Mouse (Mus musculus): ENCODE data around the gene Shroom3.
"Not testable (repeated sequence)": the region's sequence is repeated elsewhere in the genome, so short reads cannot be mapped to it uniquely, and the experiment has no call there.

The Shroom3 gene

DNA sequence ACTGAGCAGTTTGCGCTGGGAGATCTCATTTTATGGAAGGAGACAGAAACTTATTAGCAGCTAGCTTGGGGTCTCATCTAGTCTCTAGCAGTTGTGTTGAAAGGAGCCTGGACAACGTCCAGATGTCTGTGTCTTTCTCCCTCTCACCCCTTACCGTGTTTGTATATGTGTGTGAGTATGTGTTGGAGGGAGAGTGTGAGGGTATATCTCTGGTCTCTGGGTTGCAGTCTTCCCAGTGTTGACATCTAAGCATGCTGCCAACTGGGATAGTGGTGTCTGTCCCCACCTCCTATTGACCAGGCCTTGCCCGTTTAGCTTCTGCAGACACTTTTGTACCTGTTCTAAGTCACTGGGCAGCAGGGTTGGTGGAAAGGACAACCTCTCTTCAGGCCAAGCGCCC, 207.7 kb downstream of the Shroom3 start:
- DNase-seq (ENCODE audit: low read depth, low spot score), result no peak

DNA sequence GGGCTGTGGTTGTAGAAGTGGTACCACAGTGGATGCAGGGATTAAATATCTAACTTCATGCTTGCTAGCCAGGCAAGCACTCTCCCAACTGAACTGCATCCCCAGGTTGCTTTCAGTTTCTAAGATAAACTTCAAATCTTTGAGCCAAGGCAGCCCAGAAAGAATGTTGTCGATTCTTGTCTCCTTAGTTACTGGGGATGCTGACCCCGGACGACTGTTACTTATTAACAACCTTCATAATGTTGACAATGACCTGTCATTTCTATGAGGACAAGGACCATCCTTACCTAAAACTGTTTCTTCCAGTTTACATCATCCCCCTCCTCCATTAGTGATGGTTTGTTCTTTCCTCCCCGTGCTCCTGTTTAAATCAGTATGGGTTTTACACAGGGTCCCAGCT, 210.0 kb downstream of the Shroom3 start:
- no peak for DNase-seq (ENCODE audit: low read depth, low spot score)

DNA sequence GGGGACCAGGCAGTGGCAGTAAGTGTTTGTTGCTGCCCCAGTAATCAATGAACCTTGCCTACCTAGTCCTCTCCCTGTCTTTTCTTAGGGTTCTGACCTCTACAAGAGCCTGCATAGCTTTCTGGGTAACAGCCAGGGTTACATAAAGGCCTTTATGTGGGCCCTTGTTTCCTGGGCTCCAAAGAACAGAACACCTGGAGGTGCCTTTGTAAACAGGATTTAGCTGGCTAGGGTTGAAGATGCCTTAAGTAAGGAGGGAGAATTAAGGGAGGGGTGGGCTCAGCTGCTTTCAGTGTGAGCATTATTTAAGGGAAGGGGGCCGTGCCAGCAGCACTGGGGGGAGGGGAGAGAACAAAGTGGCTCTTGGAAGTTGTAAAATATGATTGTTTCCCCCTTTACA, 210.5 kb downstream of the Shroom3 start:
- DNase-seq (ENCODE audit: low read depth, low spot score), result no peak

DNA sequence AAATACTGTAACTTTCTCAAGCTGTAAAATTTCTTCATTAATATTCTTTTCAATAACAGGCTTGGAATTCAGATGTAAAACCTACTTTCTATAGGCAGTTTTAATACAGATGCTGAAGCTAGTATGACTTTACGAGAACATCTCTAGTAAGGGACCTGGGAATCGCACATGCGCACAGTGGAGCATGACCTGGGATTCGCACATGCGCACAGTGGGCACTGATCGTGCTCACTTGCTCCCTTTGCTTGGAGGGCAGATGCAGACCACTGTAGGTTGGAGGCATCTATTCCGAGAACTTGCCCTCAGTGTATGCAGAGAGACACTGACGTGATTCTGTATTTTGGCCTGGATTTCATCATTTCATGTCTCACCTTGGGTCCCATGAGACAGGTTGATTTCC, 212.6 kb downstream of the Shroom3 start:
- DNase-seq (ENCODE audit: low read depth, low spot score), result no peak

DNA sequence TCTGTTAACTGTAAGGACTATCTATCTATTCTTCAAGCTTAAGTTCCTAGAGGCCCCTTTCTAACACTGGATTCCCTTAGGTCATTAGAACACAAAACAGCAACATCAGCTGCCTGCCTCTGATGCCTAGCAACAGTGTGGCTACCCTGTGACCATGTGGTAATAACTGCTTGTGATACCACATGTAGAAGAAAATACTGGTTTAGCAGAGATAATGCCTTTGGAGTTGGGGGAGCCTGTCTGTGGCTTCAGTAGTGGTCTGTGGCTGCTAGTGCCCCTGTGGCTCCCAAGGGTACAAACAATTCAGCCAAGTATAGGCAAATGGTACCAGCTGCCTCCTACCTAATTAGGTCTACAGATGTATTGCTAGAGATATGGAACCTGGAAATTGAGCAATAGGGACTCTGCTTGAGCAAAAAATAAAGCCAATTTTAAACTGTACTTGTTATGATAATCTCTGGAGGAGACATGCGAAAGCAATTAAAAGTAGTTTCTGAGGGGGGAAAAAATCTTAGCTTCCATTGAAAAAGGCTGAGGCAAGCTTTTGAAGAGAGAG, 213.6 kb downstream of the Shroom3 start:
- no peak for DNase-seq (ENCODE audit: low read depth, low spot score)

DNA sequence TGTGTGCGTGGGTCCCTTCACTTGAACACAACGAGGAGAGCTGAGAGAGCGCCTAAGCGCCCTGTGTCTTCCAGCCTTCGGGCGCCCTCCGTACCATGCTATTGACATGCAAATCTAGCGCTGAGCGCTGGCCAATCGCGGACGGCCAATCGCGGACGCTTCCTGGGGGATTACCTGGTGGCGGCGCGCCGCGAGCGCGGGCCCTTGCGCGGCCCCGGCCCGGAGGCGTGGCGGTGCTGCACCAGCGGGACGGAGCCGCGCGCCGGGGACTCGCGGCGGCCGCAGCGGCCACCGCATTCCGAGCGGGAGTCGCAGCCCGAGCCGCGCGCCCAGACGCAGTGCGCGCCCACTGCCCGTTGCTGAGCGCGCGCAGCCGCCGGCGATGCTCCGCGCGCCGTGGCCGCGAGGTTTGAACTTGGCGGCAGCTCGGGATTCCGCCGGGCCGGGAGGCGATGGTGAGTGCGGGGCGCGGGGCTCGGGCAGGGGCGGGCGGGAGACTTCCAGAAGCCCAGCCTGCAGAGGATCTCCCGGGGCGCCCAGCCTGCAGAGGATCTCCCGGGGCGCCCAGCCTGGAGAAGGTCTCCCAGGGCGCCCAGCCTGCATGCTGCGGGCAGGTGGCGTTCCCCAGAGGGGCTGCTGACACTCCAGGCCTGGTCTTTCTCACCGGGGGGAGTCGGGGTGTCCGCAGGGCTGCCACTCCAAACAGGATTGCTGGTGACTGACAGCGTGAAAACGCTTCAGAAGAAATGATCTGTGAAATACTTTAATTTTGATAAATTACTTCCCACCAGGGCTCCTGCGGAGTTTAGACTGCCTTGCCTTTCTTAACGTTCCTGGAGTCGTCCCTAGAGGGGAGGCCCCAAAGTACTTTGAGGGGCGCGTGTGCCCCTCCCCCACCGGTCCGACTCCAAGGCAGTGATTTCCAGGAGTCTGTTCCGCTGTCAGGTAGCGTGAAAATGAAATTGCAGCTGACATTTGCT, 214.8 kb downstream of the Shroom3 start:
- peak; percentile 9 for DNase-seq (ENCODE audit: low read depth, low spot score)

DNA sequence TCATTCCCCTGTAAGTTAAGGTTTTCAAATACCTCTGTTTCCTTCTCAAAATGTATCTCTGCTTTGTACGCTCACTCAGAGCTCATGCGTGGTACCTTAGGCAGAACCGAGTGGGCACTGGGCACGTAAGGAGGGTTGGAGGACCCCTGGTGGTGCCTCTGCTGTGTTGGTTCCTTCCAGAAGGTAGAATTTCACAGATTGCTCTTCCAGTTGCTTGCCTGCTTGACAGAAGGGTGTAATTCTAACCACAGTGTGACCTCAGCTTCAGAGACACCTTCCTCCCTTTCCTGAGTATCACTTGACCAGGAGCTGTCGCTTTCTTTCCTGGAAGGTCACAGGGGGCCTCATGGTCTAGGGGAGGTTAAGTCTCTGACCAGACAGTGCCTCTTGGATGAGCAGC, 217.2 kb downstream of the Shroom3 start:
- DNase-seq (ENCODE audit: low read depth, low spot score), result no peak

DNA sequence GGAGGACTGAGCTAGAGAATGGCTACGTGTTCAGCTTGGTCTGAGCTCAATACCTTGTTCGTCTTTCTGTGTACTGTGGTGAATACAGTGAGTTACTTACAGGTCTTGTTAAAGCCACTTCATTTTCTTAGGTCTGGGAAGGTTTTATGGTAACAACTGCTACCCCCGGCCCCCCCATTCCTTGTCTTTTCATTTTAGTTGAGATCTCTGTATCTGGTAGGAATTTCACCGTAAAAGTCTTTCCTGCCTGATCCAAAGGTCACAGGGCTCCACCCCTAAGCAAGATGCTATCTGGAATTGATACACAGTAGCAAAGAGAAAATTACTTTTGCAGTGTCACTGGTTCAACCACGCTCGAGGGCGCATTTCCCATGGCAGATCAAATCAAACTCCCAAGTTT, 218.6 kb downstream of the Shroom3 start:
- DNase-seq (ENCODE audit: low read depth, low spot score), result no peak

DNA sequence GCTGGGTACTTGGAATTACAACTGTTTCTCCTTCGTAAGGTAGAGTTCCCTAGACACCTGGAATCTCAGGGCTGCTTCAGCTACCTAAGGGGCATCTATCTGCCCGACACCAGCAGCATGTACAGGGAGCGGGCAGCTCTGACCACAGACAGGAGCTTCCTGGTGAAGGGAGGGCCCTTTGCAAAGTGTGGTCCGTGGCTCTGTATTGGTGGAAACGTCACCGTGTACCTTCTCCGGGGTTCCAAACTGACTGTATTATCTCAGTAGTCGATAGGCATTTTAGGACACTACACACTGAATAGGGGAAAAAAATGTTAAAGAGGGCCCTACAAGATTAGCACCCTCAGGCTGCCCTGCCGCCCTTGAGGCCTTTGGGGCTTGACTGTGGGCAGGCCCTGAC, 221.9 kb downstream of the Shroom3 start:
- DNase-seq (ENCODE audit: low read depth, low spot score), result no peak

DNA sequence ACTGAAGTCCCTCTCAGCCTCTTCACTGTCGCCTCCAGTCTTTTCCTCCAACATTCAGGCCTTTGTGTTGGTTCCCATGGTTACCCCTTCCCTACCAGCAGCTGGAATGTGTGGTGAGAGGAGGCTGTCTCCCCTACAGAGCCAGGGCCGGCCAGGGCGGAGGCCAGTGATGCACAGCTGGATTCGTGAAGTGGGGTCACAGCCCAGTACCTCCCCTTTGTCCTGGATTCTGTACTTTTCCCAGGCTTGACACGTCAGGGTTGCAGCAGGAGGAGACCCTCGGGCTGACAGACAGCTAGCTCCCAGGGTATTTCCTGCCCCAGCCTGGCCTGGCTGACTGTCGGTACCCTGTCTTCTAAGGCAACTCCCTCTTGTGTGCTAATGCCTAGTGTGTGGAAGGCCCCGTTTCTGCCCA, 222.4 kb downstream of the Shroom3 start:
- no peak for DNase-seq (ENCODE audit: low read depth, low spot score)

DNA sequence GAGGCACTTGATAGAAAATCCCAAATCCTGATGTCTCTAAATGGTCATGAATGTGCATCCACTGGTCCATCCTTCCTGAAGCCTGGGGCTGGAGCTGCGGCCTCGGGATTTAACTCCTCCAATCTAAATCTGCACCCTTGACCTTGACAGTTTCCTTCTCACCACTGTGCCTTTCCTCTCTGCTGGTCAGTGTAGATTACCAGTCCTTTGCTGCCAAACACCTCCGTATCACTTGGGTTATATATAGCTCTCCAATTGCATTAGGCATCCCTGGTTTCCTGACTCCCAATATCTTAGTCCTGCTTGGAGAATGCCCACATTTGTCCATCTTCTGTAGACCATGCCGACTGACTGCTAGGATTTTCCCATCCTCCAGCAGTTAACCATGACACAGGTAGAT, 225.0 kb downstream of the Shroom3 start:
- DNase-seq (ENCODE audit: low read depth, low spot score), result no peak

DNA sequence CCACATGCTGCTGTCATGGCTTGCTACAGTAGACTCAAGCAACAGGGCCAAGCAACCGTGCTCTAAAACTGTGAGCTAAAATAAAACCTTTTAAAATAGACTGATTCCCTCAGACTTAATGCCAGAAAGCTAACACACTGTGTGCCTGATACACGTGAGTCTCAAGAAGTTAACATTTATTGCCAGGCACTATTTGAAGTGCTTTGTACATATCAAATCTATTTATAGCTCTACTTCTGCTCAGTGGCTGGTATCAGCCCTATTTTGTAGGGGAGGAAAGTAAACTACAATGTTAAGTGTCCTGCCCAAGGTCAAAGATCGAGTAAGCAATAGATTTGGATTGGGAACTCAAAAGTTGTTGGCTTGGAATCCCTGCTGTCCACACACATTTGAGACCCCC, 227.6 kb downstream of the Shroom3 start:
- no peak for DNase-seq (ENCODE audit: low read depth, low spot score)

DNA sequence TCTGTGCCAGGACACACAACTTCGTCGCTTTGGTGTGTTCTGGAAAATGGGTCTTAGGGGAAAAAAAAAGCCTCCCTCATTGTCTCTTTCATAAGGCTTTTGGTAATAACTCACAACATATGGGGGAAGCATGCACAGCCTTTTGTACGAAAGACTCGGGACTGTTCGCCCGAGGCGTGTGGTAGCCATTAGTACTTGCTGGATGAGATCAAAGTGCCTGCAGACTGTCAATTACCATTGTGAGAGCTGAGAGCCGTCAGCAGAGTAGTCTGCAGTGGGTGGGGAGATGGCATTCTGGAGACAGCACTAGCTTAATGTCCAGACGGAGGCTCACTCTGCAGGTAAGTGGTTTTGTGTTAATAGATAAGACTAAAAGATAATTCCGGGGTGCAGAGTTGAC, 232.2 kb downstream of the Shroom3 start:
- no peak for DNase-seq (ENCODE audit: low read depth, low spot score)

DNA sequence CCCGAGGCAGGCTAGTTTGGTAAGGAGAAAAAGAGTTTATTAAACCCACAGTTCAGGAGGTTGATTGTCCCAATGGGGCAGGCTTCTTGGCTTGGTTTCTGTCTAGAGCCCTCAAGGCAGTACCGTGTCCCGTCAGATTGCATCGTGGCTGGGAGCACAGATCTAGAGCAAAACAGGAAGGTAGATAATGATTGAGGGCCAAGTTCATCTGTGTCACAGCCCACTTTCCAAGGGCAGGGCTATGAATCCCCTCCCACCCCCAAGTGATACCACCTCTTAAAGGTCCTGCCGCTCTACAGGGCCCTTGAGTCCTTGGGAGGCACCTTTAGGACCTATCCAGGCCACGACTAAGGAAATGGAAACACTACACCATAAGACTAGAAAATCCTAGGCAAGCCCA, 234.5 kb downstream of the Shroom3 start:
- no peak for DNase-seq (ENCODE audit: low read depth, low spot score)

DNA sequence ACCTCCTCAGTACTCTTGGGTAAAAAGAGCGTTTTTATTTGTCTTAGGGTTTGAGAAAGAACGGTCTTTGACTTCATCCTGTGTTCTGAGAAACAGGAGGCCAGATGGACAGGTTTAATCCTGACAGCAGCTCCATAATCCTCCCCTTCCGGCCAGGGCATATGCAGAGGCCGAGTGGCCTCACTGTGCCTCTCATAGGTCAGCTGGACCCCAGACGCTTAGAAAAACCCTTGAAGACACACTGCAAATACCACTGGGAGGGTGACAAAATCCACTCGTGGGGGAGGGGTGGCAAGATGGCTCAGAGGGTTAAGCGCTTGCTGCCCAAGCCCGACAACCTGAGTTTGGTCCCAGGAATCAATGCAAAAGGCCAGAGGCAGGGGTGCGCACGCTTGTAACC, 234.9 kb downstream of the Shroom3 start:
- no peak for DNase-seq (ENCODE audit: low read depth, low spot score)

DNA sequence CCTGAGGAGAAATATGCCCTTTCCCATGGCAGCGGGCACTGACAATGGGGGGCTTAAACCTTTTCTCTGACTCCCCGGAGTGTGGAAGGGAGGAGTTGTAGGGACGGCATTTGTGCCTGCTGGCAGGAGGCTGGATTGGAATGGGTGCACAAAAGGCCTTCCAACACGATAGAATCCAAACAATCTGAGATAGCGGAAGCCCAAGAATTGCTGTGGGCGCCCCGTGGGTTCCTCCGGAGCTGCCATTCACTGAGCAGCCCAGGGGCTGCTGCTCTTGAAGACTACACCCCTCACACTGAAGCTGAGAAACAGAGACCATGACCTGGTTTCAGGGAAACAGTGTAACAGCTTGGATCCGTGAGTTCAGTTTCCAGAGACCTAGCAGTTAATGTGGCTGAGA, 235.6 kb downstream of the Shroom3 start:
- no peak for DNase-seq (ENCODE audit: low read depth, low spot score)

DNA sequence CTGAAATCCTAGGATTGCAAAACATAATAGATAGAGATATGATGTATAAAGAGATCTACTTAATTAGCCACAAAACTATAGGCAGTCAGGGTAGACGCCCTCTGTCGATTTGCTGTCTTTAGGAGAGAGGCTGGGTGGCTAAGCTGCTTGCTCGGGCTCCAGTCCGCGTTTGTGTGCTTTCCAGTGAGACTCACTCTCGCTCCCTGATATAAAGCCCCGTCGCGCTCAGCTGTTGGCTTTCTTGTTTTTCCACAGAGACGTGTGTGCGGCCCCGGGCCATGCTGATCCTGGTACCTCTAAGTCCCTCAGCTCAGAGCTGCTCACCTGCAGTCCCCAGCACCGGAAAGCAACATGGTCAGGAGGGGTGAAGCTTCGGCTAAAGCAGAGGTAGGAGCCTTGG, 236.2 kb downstream of the Shroom3 start:
- DNase-seq (ENCODE audit: low read depth, low spot score), result no peak

DNA sequence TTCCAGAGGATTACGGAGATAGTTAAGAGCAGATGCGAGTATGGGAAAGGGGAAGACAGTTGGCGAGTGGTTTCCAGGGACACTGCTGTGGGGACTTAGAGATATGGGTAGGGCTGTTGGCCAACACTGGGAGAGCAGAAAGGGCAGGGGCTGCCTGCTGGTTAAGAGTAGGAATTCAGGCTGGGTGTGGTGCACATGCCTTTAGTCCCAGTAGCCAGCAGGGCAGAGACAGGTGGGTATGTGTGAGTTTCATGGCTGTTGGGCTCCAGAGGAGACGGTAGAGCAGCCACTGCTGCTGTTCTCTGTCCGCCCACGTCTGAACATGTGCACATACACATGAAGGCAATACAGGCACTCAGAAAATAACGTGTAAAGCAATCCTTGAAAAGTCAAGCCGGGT, 237.7 kb downstream of the Shroom3 start:
- DNase-seq (ENCODE audit: low read depth, low spot score), result no peak

DNA sequence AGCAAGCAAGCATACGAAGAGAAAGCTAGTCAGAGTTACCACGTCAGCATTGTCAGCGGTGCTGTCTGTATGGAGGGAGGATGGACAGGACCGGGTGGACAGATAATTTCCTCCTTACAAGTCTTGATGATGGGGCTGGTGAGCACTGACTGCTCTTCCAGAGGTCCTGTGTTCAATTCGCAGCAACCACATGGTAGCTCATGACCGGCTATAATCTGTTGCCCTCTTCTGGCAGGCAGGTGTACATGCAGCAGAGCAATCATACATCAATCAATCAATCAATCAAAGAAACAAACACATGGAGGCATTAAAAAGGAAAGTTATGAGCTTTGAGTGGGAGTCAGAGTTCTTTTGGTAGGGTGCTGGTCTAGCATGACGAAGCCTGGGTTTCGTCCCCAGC, 238.5 kb downstream of the Shroom3 start:
- no peak for DNase-seq (ENCODE audit: low read depth, low spot score)

DNA sequence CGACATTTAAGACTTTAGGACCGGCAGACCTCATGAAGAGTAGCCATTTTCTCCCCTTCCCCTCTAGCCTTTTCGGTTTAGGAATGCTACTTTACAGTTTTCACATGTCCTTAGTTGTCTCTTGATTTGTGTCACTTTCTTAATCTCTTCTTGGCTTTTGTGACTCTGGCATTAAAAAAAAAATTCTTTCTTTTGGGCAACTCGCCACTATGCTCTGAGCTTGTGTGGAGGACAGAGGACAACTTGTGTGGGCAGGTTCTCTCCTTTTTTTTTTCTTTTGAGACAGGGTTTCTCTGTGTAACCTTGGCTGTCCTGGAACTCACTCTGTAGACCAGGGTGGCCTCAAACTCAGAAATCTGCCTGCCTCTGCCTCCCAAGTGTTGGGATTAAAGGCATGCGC, 239.7 kb downstream of the Shroom3 start:
- DNase-seq (ENCODE audit: low read depth, low spot score), result not testable (repeated sequence)

DNA sequence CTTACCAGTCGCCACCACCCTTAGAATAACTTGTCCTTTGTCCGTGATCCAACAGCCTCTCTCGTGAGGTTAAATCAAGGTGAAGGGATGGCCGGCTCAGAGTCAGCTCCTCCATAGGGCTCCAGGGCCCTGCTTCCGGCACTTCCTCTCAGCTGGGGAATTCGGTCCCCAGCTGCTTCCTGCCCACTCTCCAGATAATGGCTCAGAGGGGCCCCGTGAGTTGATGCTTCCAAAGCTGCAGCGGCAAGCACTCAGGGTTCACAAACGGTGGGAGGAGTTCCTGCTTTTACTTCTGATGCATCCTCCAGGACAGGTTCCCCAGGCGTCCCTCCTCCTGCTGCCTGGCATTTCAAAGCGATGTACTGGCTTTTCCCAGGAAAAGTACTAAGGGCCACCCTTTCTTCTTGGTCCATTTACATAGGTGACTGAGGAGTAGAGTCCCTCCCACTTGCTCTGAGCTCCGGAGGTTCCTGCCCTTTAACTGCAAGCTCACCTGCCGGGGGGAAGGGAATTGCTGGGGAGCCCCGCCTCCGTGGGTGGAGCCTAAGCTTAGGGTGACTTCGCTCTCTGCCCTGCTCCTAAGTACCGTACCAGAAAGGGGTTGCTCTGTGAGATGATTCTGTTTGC, 241.7 kb downstream of the Shroom3 start:
- no peak for DNase-seq (ENCODE audit: low read depth, low spot score)

DNA sequence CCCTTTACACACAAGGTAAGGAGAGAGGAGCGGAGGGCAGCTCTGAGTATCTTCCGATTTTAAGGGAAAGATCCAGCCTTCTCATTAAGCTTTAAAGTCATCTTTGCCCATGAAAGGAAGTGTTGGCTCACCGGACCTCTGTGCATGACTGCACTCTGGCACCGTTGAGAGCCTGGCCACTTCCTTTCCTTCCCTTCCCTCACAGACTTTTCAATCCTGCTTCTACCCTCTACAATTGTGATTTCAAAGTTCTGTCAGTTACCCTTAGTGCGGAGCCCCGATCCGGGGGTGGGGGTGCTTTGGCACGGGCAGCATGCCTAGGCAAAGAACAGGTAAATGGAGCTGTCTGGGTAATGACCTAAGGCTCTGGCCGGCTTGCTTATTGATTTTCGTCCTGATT, 244.4 kb downstream of the Shroom3 start:
- DNase-seq (ENCODE audit: low read depth, low spot score), result no peak

DNA sequence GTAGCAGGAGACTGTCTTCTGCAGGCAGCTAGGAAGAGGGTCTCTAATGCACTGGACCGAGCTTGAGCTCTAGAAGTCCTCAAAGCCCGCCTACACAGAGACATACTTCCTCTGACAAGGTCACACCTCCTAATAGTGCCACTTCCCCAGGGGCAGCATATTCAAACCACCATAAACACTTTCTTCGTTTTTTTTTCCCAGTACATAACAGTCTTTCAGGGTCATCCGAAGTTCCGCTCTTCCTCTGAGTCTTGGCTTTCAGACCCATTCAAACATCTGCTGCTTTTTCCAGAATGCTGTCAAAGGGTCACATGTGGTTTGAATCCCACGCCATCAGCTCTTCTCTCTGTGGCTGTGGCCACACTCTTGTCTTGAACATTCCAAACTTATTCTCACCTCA, 247.3 kb downstream of the Shroom3 start:
- no peak for DNase-seq (ENCODE audit: low read depth, low spot score)

Data from CD4-positive helper T cell, adult 2 months (primary cell).